Mouse (Mus musculus) colon, adult 2 months (tissue): ENCODE results near the gene Gm10720. TPM values are rescaled to one million over a fixed set of nuclear protein-coding genes. Genes with fewer than 3 reads are reported as not detected.

ENCODE experiments used
- polyA plus RNA-seq: library from polyadenylated mRNA; depleted of rRNA; stranded (reverse); fragments of >200 nt; gene quantifications from 2 replicates; pipeline ENCODE4 v1.2.3, GENCODE M21; 2012; rRNA removed

Gm10720 gene
- not detected in 2 replicates for polyA plus RNA-seq

DNA sequence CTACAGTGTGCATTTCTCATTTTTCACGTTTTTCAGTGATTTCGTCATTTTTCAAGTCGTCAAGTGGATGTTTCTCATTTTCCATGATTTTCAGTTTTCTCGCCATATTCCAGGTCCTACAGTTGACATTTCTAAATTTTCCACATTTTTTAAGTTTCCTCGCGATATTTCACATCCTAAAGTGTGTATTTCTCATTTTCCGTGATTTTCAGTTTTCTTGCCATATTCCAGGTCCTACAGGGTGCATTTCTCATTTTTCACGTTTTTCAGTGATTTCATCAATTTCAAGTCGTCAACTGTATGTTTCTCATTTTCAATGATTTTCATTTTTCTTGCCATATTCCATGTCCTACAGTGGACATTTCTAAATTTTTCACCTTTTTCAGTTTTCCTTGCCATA is at the start of gene Gm10720:
TSS of gene Gm10720 (plus strand) at position 301 of the 400 bp plus-strand sequence.

GRCm38 (mm10) chr9:3000445-3000972 is 14.9 kb upstream of the Gm10720 start, which contains the start of gene Gm10722:
Gene Gm10722, plus strand, starts transcription at chr9:3000922.

DNA sequence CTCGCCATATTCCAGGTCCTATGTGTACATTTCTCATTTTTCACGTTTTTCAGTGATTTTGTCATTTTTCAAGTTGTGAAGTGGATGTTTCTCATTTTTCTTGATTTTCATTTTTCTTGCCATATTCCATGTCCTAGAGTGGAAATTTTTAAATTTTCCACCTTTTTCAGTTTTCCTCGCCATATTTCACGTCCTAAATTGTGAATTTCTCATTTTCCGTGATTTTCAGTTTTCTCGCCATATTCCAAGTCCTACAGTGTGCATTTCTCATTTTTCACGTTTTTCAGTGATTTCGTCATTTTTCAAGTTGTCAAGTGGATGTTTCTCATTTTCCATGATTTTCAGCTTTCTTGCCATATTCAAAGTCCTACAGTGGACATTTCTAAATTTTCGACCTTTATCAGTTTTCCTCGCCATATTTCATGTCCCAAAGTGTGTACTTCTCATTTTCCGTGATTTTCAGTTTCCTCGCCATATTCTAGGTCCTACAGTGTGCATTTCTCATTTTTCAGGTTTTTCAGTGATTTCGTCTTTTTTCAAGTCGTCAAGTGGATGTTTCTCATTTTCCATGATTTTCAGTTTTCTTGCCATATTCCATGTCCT is 12.6 kb upstream of the Gm10720 start, which contains the start of gene Gm11168:
TSS of gene Gm11168 (plus strand) at position 553 of the 603 bp plus-strand sequence.

GRCm38 (mm10) chr9:3012733-3013279 is 2.6 kb upstream of the Gm10720 start, which contains the start of gene Gm10721:
Gene Gm10721, plus strand, starts transcription at chr9:3013140.

GRCm38 (mm10) chr9:3017108-3017507 is 1.7 kb downstream of the Gm10720 start, which contains the start of gene Gm10719:
Gene Gm10719, plus strand, starts transcription at chr9:3017408.

DNA sequence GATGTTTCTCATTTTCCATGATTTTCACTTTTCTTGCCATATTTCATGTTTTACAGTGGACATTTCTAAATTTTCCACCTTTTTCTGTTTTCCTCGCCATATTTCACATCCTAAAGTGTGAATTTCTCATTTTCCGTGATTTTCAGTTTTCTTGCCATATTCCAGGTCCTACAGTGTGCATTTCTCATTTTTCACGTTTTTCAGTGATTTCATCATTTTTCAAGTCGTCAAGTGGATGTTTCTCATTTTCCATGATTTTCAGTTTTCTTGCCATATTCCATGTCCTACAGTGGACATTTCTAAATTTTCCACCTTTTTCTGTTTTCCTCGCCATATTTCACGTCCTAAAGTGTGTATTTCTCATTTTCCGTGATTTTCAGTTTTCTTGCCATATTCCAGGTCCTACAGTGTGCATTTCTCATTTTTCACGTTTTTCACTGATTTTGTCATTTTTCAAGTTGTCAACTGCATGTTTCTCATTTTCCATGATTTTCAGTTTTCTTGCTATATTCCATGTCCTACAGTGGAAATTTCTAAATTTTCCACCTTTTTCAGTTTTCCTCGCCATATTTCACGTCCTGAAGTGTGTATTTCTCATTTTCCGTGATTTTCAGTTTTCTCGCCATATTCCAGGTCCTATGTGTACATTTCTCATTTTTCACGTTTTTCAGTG is 8.0 kb downstream of the Gm10720 start, which contains the start of gene Gm10718:
TSS of gene Gm10718 (plus strand) at position 236 of the 673 bp plus-strand sequence.

GRCm38 (mm10) chr9:3024912-3025467 is 9.5 kb downstream of the Gm10720 start, which contains the start of gene Gm10717:
Gene Gm10717, plus strand, starts transcription at chr9:3025417.

DNA sequence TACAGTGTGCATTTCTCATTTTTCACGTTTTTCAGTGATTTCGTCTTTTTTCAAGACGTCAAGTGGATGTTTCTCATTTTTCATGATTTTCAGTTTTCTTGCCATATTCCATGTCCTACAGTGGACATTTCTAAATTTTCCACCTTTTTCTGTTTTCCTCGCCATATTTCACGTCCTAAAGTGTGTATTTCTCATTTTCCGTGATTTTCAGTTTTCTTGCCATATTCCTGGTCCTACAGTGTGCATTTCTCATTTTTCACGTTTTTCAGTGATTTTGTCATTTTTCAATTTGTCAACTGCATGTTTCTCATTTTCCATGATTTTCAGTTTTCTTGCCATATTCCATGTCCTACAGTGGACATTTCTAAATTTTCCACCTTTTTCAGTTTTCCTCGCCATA is 18.8 kb downstream of the Gm10720 start, which contains the start of gene Gm17535:
TSS of gene Gm17535 (plus strand) at position 301 of the 400 bp plus-strand sequence.

DNA sequence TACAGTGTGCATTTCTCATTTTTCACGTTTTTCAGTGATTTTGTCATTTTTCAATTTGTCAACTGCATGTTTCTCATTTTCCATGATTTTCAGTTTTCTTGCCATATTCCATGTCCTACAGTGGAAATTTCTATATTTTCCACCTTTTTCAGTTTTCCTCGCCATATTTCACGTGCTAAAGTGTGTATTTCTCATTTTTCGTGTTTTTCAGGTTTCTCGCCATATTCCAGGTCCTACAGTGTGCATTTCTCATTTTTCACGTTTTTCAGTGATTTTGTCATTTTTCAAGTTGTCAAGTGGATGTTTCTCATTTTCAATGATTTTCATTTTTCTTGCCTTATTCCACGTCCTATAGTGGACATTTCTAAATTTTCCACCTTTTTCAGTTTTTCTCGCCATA is 21.1 kb downstream of the Gm10720 start, which contains the start of gene Gm10715:
TSS of gene Gm10715 (plus strand) at position 301 of the 400 bp plus-strand sequence.

Other genes with a start within 250 kb of the Gm10720 start
- gene Gm10722, start 14.7 kb upstream of the Gm10720 start, polyA plus RNA-seq, result not detected in 2 replicates
- gene Gm11168, start 12.3 kb upstream of the Gm10720 start, polyA plus RNA-seq, result not detected in 2 replicates
- gene Gm10721, start 2.5 kb upstream of the Gm10720 start, polyA plus RNA-seq, result not detected in 2 replicates
- not detected in 2 replicates for gene Gm10719, start 1.8 kb downstream of the Gm10720 start, polyA plus RNA-seq
- not detected in 2 replicates for gene Gm10718, start 7.9 kb downstream of the Gm10720 start, polyA plus RNA-seq
- gene Gm10717, start 9.8 kb downstream of the Gm10720 start, polyA plus RNA-seq, result not detected in 2 replicates
- not detected in 2 replicates for gene Gm17535, start 18.9 kb downstream of the Gm10720 start, polyA plus RNA-seq
- gene Gm10715, start 21.2 kb downstream of the Gm10720 start, polyA plus RNA-seq, result not detected in 2 replicates